Mouse (Mus musculus): ENCODE measurements at regions not wholly inside any gene's neighbourhood (a gene's known extent, or its start where the extent isn't known, plus 50 kb on each side); places are given as distances from the start of the nearest gene placed in this dataset.
A peak's percentile ranks its signal among the peaks of the same experiment; 100 is the strongest.
"Not testable (repeated sequence)": the region's sequence is repeated elsewhere in the genome, so short reads cannot be mapped to it uniquely, and the experiment has no call there.

DNA sequence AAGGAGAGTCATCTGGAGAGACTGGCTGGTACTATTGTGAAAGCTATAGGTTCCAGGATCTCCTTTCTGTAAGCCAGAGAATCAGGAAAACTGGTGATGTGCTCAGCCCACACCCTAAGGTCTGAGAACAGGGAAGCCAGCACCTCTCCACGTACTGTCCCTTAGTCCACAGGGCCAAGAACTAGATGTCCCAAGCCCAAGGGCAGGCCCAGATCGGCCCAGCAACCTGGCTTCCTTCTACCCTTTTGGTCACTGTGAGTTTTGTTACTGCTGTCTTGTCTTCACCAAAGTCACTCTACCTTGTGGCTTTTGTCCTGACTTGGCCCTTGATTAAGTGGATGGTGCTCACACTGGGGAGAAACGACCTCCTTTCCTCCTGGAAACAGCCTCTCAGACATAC lies 107.8 kb upstream of the Spata13 start:
- no peak for DNase-seq (ENCODE audit: low read depth)

DNA sequence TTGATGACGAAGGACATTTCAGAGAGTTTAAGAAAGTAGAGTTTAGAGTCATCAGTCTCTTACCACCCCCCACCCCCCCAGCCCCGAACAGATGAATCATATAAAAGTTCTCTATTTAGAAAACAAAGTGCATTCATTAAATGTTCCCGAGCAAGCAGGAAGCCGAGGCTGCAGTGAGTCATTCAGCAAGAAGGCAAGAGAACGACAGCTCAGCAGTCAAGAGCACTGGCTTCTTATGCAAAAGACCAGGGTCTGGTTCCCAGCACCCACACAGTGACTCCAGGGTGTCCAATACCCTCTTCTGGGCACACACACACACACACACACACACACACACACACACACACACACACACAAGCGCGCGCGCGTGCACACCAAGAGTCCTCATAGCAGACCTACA lies 107.0 kb upstream of the Spata13 start:
- DNase-seq (ENCODE audit: low read depth): no peak

DNA sequence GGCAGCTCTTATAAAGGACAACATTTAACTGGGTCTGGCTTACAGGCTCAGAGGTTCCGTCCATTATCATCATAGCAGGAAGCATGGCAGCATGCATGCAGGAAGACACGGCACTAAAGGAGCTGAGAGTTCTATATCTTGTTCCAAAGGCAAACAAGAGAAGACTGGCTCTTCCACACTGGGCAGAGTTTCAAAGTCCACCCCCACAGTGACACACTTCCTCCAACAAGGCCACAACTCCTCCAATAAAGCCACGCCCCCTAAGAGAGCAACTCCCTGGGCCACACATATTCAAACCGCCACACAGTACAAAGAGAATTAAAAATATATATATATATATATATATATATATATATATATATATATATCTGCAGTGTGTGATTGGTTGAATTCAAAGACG lies 105.8 kb upstream of the Spata13 start:
- no peak for DNase-seq (ENCODE audit: low read depth)

DNA sequence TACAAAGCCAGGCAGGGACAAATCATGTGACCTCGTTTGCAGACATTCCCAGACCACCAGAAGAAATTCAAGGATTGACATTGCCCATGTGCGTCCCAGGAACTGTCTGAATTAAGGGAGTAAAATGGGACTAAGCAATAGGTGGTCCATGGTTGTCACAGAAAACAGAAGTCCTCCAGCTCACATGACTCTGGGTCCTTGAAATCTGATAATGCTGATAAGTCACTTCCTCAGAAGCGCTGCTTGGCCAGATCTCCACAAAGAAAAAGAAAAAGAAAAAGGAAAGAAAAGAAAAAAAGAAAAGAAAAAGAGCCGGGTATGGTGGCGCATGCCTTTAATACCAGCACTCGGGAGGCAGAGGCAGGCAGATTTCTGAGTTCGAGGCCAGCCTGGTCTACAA lies 105.3 kb upstream of the Spata13 start:
- DNase-seq (ENCODE audit: low read depth): no peak

DNA sequence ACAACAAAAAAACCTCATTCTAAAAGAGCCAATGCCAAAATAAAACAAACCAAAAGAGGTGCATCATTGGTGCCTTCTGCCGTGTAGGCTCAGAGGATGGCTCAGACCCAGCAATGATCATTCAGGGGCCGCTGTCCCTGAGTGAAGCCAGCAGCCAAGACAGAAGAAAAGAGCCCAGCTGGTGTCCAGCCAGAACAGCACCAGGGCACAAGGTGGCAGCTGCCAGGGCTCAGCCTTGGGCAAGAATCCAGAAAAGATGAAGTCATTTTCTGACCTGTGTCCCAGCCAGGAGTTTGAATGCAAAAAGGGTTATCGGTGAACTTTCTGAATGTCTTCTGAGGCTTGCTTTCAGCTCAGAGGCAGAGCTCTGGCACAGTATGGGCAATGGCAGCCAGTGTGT lies 104.8 kb upstream of the Spata13 start:
- DNase-seq (ENCODE audit: low read depth): no peak

DNA sequence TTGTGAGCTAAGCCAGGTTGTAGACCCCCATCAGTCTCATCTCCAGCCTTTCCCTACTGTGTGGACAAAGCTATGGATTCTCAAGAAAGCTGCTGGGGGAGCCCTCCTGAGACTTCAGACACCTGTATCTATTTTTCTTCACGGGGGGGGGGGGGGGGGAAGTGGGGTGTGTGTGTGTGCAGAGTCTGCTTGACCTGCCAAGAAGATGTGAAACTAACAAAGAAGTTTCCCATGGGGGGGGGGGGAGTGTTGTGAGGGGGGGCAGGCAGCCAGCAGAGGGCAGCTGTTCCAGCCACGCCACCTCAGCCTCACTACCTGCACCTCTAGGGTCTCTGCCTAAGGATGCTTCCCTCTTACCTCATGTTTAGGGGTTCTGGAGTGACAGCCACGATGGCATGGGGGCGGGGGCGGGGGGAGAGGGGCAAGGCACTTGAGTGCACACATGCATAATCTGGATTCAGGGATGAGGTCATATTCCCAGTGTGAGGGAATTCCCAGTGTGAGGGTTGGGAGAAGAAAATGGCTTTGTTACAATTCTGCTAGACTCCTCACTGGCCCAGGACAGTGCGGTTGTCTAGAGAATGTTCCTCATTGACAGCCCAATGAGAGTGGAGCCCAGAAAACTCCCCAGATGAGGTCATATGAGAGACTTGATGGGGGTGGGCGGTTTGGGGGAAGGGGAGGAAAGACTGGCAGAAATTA lies 104.0 kb upstream of the Spata13 start:
- DNase-seq (ENCODE audit: low read depth): no peak

DNA sequence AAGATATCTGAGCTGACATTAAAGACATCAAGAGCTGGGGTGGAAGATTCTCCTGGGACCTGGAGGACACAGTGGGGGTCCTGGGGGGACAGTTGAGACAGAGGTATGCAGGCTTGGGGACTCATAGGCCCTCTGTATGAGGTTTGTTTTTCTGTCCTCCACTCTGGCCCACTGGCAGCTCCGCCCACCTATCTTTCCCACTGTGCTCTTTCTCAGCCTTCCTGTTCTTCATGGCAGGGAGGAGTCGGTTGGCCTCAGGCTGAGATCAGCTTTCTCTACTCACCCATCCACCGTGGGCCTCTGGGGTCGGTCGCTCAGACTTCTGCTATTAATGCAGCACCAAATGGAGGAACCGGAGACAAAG lies 103.5 kb upstream of the Spata13 start:
- DNase-seq (ENCODE audit: low read depth): no peak

DNA sequence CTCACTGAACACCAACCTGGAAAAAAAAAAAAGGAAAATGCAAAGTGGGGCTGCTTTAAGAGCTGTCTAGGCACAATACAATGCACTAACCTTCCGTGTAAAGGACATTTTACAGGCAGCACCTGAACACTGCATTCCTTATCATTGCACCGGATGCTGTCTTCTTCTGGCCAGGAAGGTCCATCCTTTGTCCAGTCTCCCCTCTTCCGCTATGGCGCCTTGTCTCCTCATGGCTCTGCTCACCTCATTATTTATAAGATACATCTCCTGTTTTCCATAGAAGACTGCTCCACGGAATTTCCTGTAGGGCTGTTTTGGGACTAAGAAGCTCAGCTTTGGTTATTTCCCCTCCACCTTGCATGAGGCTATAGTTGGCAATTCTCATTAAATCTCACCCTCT lies 102.8 kb upstream of the Spata13 start:
- no peak for DNase-seq (ENCODE audit: low read depth)

DNA sequence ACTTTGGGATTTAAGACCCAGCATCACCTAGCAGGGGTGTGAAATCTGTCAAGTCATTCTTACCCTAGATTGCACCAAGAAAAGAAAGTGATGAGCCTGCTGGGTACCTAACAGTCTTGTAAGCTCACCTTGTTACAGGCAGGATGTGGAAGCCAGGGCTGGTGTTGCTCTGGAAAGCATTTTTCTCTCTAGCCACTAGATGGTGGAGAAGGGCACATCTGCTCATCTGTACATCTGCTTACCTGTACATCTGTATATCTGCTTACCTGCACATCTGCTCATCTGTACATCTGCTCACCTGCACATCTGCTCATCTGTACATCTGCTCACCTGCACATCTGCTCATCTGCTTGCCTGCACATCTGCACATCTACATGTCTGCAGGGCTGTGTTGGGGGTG lies 102.0 kb upstream of the Spata13 start:
- DNase-seq (ENCODE audit: low read depth): no peak

DNA sequence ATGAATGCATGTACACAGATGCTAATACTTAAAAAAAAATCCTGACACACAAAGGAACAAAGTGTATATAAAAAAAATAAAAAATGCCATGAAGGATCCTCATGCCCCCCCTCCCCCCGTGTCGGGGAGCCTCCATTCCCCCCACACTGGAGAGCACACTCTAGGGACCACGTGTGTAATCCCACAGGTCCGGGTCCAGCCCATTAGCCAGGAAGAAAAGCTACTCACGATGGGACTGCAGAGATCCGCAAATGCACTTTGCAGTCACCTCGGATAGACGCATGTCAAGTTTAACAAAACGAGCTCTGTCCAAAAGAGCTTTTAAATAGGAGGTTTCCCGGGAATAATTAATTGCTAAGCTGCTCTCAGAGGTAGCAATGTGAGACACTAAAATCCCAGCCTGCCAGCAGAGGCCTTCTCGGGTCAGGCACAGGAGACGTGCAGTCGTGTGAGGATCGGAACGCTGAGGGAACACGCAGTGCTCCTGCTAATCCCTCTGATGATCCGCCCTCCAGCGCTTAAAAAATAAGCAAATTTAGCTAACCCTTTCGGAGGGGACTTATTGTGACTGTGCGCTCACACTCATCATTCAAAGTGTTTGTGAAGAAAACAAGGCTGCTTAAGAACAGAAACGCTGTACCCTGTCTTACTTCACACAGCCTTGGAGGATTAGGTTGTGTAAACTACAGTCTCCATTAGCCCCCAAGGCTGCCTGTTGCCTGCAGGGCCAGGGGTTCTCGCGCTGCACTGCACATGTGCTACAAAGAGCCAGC lies 100.2 kb upstream of the Spata13 start:
- no peak for DNase-seq (ENCODE audit: low read depth)

DNA sequence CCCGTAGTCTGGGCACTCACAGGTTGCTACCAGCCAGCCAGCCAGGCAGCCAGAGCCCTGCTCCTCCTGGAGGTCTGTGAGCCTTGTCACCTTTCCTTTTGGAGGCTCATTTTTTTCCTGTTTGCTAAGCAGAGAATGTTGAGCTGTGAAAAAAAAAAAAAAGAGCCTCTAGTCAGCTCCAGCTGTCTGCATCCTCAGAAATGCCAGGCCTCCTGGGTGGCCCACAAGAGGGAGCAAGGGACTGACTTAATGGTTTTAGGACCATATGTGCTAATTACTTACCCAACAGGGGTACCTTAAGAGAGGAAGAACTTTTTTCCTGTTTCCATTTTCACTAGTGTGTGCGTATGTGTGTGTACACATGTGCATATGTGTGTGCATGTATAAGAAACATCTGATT lies 94.8 kb upstream of the Spata13 start:
- no peak for DNase-seq (ENCODE audit: low read depth)

DNA sequence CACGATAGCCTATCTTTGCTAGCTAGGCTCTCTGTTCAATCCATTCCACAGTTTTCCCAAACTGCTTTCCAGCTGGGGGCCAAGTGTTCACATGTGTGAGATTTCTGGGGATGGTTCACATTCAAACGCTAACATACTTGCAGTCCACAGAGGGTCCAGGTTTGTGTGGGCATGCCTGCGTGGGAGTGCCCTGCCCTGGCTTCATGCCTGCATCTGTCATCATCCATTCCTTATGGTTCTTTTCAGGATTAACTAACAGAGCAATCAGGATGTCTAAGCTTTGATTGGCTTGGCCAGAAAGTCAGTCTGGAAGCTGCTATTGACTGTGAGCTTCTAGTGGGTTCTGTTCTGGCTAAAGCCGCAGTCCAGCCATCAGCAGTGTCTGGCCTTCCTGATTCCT lies 93.7 kb upstream of the Spata13 start:
- no peak for DNase-seq (ENCODE audit: low read depth)

DNA sequence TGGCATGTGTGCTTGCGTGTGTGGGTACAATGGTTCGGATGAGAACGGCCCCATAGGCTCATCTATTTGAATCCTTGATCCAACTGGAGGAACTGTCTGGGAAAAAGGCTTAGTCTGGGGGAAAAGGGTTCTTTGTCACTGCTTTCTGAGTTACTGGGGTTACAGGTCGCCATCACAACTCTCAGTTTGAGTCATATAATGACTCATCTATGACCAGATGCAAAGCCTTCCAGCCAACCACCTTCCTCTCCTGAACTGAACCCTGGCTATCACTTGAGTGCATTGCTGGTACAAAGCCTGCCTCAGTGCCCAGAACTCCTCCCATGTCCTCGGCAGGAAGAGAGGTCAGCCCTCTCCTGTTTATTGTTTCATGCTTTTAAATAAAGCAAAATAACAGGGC lies 92.2 kb upstream of the Spata13 start:
- DNase-seq (ENCODE audit: low read depth): no peak

DNA sequence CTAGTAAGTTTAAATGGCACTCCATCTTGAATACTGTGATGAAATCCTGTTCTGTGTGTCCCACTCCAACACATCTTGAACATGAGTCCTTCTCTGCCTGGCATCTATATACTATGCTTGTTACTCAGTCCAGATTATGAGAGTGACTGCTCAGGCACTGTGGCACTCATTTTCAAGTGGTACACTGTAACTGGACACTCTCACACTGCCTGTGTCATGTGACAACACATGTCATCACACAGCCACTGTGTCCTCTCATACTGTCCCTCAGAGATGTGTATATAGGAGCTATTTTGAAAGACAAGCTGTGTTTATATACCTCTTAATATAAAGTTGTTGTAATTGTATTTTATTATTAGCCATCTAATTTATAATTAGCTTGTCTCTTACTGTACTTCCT lies 89.0 kb upstream of the Spata13 start:
- no peak for DNase-seq (ENCODE audit: low read depth)

DNA sequence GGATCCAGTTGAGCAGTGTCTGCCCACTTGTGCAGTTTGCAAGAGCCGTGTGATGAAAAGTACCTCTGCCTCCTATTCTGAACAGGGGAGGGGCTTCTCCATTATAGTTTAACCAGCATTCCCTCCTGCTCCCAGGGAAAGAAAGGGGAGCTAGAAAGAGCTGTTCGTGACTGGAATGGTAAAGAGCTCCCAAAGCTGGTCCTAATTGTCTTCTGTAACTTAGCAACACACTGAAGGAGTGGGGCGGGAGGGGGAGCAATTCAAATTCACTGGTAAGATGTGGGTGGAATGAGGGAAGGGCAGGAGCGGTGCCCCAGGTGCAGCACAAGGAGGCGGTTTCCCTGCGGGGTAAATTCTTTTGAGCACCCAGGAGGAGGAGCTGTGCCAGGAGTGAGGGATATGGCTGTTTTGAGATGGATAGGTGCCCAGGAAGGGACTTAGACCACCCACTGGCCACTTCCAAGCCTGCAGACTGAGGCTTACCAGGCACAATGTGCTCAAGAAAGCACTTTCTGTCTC lies 79.5 kb upstream of the Spata13 start:
- no peak for DNase-seq (ENCODE audit: low read depth)

DNA sequence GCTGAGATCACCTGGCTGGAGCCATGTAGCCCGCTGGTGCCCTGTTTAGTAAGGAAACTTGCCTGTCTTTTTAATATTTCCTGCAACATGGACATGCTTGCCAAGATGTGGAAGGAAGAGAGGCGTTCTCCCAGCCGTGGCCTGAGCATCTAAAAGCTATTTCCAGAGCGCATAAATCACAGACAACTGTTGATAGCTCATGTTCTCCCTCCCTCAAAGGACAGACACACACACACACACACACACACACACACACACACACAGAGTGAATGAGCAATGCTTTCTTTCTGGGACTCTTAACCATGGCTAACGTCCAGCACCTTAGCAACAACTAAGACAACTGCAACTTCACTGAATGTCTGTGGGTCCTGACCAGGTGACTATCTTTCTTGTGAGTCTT lies 77.3 kb upstream of the Spata13 start:
- no peak for DNase-seq (ENCODE audit: low read depth)

DNA sequence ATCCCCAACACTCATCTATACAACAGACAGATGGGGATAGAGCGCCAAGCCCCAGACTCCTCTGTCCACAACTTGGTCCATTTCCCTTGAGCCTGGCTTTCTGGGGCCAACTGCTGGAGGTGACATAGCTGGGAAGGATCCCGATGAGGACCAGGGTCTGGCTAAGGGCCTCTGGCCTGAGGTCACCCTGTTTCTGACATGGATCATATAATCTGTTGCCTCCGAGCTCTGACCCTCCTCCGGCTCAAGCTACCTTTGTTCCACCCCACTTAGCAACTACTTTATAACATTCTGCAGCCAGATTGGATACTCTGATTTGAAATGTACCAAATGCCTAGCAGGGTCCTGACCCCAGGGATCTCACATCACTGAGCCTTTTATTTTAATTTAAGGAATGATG lies 76.8 kb upstream of the Spata13 start:
- no peak for DNase-seq (ENCODE audit: low read depth)

DNA sequence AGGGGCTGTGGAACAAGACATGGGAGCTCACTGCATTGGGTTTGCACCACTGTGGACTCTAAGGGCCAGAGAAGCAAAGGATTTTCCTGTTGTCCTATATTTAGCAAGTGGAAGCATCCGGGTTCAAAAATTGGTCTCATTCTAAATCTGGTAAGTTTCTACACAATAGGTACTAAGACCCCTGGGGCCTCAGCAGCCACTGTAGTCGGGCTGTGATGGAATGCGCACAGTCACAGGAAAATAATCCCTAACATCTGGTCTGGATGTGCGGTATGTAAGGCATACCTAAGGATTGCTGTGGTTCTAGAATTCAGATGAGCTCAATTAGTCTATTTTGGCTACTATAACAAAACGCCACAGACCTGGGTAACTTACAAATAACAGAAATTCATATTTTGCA lies 74.4 kb upstream of the Spata13 start:
- DNase-seq (ENCODE audit: low read depth): no peak

DNA sequence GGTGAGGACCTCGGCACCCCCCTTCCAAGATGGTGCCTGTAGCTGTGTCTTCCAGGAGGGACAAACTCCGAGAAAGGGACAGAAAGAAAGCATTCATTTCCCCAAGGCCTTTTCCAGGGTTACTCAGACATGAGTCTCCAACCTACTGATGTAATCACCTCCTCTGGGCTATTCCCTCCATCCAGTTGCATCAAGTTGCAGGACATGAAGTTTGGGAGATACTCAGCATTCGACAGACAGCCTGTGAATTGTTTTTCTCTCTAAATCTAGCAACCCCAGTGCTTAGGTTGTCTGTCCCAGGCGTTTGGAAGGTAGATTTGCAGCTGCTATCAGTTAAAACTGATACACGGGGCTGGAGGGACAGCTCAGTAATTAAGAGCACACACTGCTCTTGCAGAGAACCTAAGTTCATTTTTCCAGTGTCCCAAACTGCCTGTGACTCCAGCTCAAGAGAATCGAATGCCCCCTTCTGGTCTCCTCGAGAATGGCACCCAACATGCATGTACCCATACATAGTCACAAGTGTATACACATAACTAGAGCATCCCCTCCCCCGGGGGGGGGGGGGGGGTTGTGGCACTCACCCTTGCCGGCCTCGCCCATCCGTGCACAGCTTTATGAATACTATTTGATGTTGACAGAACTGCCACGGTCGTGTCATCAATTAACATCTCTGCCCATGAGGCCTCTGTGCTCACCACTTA lies 73.8 kb upstream of the Spata13 start:
- peak; percentile 4 for DNase-seq (ENCODE audit: low read depth)

DNA sequence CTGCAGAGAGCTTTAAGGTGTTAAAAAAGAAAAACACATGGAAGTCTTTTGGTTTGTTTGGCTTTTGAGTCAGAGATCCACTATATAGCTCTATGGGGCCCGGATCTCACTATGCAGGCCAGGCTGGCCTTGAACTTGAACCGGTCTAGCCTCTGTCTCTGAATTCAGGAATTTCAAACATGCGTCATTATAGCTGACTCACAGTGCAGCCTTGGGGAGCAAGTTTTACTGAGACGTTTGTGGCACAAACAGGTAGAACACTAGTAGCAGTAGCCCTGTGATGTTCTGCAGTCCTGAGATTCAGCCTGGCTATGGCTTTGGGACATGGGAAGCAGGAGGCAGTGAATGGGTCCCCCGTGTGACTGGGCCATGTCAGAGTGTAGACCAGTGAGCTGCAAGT lies 57.5 kb upstream of the Spata13 start:
- no peak for DNase-seq (ENCODE audit: low read depth)

DNA sequence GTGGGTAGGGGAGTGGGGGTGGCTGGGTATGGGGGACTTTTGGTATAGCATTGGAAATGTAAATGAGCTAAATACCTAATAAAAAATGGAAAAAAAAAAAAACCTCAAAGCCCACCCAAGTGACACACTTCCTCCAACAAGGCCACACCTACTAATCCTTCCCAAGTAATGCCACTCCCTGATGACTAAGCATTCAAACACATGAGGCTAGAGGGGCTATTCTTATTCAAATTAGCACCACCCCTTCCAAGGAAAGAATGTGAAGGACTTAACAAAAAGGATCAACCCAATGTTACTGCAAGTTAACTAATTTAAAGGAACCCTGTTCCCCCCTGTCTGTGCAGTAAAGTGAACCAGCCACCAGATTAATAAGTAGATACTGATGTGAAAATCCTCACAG lies 53.7 kb upstream of the Spata13 start:
- not testable (repeated sequence) for DNase-seq (ENCODE audit: low read depth)

Measured in c-Kit-positive CD71-positive TER-119-negative erythroid progenitor cells, embryonic 14.5 days (primary cell).